Mouse (Mus musculus) bone marrow macrophage, adult 2 months (primary cell): ENCODE measurements around the gene Nav2.

Experiments
- CTCF ChIP-seq: IDR thresholded peaks from 2 replicates; pipeline ENCODE4 v1.5.1; 2012; ENCODE audit warnings: low read depth, mild to moderate bottlenecking, low read length, moderate library complexity
- POLR2A ChIP-seq: IDR thresholded peaks from 2 replicates; pipeline ENCODE4 v1.6.1; 2012; ENCODE audit warnings: mild to moderate bottlenecking, low read depth, low read length, borderline replicate concordance

DNA sequence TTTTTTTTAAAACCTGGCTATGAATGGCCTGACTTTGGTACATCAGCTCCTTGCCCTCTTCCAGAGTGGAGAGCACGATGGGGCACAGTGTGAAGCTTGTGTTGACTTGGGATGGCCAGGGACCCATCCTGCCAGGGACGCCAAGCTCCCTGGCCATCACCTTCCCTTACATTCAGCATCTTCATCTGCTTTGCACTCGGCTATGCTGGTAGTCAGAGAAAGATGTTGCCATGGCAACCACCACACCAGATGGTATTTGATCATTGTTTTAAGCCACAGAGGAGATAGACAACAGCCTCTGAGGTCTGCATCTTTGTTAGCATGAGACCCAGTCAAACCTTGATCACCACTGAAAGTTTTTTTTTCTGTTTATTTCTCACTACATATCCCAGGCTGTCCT, 483.7 kb downstream of the Nav2 start:
- TF ChIP-seq CTCF: no peak
- TF ChIP-seq POLR2A: no peak
